Mouse (Mus musculus): Measurements from ENCODE around the gene Nppb.

DNA sequence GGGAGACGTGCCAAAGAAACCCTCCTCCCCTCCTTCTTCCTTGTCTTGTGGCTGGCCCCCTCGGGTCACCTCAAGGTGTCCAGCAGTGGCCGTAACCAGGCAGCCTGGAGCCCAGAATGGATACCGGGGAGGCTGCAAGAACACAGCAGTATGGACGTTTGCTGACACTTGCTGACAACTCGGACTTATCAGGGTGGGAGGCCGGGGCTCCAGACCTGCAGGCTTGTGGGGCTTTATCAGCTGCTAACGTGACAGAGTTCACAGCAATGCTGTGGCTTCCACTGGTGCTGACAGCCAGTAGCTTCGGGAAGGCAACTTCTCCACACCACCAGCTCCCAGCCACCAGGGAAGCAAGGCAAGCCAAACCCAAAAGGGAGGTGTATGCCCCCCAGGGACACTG is 16.3 kb upstream of the Nppb start:
- no peak for TF ChIP-seq TAL1 (IDR thresholded peaks at IDR 0.05; ENCODE audit: low read length)
- TF ChIP-seq GATA1 (IDR thresholded peaks at IDR 0.05; ENCODE audit: low read length) = no peak

Data from erythroblast, embryonic 14.5 days (primary cell).